Mouse (Mus musculus) left cerebral cortex, postnatal 14 days (tissue): Measurements from ENCODE around the gene Lcn5. TPM values are rescaled to one million over a fixed set of nuclear protein-coding genes. Genes with fewer than 3 reads are reported as not detected.

Experiments used
- DNase-seq, 2 experiments: peaks; one replicate each; pipeline ENCODE4 v3.0.0; 2021 to 2022; ENCODE audit warnings: low spot score in 2 of 2, mixed read lengths in 1 of 2
- intact Hi-C: fragments of 180-260 bp; cut with DNase I; formaldehyde crosslinking; loops from one replicate; pipeline ENCODE4 v1.15.1; 2025
- long read RNA-seq, 2 experiments: library from polyadenylated mRNA; stranded (forward); transcript quantifications; one replicate each; pipeline ENCODE4 v2.0.0; 2021
- total RNA-seq, 2 experiments: library from RNA; stranded (reverse); gene quantifications; 2 replicates each; pipeline ENCODE4 v1.2.3; 2021

The Lcn5 gene
- not detected for total RNA-seq
- long read RNA-seq, experiment 1, result 0 reads
- long read RNA-seq, experiment 2, result 0 reads

DNA sequence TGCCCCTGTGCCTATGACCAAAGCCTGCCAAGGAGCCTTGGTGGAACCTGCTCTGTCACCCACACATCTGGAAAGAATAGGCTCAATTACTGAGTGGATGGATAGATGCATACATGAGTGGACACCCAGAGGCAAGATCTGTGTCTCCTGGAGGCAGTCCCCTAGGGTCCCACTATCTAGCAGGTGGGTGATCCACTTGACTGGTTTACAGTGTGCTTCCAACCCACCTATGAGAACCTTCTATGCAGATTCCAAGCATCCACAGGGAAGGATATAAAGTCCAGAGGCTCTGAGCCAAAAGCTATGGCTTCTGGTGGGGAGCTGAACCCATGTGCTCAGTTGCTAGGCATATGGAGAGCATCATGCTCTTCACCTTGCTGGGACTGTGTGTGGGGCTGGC lies at the start of gene Lcn5:
Lcn5 (plus strand) TSS at position 301 of the 400 bp plus-strand sequence.
- intact Hi-C loops, result no loop called here
- DNase-seq, result no peak

DNA sequence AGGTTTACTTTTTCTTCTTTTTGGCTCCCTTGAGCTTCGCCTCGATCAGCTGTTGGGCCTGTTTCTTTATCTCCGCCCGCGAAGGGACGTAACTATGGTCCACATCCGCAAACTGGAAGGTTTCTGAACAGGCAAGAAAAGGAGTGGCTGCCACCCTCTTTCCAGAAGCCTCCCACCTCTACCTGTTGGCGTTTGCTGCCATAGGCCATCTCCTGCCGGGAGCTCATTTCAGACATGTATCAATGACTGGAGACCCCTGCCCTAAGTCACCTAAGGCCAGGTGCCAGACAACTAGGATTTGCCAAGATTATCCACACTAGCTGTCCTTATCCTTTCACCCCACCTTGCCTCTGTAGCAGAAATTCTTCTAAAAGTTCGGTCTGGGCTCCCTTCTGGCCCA lies 49.1 kb upstream of the Lcn5 start:
- DNase-seq, result no peak
- intact Hi-C loops, result no loop called here

DNA sequence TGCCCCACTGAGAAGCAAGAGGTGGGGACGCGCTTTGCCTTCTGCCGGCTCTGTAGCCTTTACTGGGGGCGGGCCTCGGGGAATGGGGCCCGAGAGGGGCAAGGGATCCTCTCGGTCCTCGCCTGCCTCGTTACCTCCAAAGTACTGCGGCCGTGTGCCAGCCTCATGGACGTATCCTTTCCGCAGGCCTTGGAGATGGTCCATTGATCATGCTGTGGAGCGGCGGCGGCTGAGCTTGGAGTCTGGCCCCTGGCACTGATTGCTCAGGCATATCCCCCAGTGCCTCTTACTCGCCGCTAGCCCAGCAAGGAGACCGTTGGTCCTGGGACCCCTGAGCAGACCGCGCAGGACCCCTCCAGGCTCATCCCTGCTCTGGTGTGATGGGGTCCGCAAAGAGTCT lies 41.4 kb upstream of the Lcn5 start:
- intact Hi-C loops, result no loop called here
- no peak for DNase-seq

DNA sequence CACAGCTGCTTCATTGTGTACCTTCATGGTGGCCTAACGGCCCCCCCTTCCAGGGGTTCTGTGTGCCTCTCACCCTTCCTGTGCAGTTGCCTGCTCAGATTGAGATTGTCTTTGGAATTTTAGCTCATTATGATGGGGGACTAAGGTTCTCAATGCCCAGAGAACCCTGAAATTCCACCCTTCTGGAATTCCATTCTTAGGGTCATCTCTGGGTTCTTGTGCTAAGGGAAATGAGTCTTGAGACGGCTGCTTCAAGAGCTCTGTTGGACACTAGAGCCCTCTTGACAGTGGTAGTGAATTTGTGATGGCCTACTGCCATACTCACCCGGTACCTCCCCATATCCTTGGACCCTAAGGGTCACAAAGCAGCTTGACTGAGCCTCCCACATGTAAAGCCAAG lies 40.2 kb upstream of the Lcn5 start, which contains the start of gene Ccdc183:
Ccdc183 (minus strand) TSS at position 101 of the 400 bp plus-strand sequence.
- no peak for DNase-seq
- intact Hi-C loops, result no loop called here

DNA sequence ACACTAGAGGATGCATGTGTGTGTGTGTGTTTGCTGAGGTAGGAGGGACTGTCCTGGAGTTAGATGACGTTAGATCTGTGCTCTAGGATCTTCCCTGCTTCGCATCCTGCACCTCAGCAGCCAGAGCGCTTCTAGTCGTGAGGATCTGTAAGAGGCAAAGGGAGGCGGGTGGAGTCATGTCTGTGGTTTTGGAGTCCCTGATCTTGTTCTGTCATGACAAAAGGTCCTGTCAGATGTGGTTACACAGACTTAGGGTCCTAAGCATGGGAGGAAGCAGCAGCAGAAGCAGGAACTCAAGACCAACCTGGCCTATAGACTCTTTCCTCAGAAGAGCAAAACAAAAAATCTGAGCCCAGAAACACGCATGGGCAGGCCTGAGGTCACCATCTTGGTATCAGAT lies 37.4 kb upstream of the Lcn5 start:
- no peak for DNase-seq
- intact Hi-C loops, result no loop called here

DNA sequence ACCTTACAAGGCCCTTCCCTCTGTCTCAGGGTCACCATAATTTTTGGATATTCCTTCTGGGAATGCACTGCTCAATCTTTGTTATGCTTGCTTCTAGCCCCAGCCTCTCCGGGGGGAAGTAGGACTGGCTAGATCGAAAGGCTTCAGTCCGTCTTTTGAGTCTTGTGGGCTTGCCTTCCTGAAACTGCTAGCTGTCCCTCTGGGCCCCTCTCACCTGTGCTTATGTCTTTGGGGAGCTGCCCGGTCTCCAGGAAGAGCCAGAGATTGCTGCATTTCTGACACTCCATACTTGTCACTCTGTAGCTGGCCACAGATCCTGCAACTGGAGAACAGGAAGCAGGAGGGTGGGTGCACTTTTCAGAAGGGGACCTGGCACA lies 36.9 kb upstream of the Lcn5 start:
- no peak for DNase-seq
- intact Hi-C loops, result no loop called here

DNA sequence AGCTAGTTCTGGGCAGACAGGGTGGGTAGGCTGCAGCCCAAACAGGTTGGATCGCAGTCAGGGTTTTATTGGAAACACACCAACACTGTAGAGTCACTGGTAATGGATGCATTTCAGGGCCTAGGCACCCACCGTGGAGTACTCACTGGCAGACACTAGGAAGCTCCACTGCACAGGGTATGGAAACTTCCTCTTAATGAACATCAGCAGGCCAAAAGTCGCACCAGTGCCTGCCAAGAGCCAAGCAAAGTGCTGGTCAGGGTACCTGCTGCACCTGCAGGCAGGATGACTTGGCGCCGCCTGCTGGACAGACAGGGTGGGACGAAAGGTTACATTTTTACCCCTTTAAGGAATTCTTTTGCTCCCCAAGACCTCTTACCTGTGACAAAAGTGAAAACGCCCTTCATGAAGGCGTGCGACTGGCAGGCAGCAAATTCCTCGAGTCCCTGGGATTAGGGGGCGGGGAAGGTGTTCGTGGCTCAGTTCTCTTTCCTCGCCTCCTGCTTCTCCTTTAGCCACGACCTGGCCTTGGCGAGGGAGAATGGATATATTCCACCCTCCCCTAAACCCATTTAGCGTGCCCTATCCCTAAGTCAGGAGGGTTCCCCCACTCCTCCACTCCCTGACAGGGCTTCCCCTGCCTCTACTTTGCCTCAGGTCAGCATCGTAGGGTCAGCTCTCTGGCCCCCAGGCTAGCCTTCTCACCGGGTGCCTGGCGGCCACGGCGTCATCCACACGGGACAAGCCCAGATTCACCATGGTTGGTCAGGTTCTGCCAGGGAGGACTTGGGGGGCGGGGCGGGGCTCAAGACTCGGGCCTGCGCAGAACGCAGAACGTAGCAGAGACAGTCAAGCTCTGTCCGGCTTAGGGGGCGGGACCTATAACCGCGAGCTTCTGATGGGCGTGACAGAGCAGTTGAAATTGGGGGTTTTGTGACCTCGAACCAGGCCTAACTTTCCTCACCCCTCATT lies 36.2 kb upstream of the Lcn5 start, which contains the start of gene Tmem141:
Tmem141 (minus strand) TSS at position 777 of the 972 bp plus-strand sequence.
- DNase-seq, result peak; percentile 85 to 89
- intact Hi-C loops, result no loop called here

DNA sequence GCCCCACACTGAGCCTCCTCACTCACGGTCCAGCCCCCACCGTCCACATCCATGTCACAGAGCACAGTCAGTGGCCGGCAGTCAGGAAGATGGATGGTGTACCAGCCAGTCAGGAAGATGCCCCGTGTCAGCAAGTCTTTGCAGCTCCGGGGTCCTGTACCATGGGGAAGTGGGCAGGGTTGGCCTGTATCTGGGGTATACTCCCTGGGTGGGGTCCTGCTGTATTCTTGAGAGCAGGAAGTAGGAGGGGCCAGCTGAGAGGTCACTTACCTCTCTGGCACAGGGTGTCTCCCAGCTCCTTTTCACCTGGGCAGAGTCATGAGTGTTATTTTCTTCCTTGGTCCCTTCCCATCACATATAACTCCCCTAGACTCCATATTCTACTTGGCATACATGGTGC lies 31.8 kb upstream of the Lcn5 start:
- intact Hi-C loops, result no loop called here

DNA sequence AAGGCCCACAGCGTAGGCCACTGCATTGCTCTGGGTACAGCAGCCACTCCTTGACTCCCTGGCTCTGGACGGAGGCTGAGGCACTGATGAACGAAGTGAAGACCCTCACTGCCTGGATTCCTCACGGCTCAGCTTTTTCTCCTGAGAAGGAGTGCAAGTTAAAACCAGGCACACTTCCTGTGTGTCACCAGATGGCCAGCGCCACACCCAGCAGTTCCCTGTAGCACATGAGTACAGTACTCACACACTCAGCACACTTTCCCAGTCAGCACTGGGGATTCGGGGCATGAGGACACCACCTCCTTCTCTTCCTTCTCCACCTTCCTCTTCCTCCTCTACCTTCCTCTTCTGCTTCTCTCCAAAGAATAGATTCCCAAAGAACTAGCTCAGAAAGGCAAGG lies 29.9 kb upstream of the Lcn5 start, which contains the start of gene Fcna:
Fcna (minus strand) TSS at position 220 of the 400 bp plus-strand sequence.
- intact Hi-C loops, result no loop called here
- no peak for DNase-seq

More for the DNA sequence above, 31.8 kb upstream of the Lcn5 start:
- DNase-seq, result no peak

DNA sequence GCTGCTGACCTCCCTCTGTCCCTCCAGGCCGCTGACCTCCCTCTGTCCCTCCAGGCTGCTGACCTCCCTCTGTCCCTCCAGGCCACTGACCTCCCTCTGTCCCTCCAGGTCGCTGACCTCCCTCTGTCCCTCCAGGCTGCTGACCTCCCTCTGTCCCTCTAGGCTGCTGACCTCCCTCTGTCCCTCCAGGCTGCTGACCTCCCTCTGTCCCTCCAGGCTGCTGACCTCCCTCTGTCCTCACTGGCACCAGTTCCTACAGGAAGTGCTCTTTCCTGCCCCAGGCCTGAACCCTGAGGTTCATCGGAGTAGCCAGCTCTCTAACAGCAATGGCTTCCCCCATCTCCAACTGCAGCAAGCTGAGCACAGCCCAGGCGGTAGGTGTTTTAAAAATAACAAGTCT lies 29.0 kb upstream of the Lcn5 start:
- DNase-seq, result no peak
- intact Hi-C loops, result no loop called here

DNA sequence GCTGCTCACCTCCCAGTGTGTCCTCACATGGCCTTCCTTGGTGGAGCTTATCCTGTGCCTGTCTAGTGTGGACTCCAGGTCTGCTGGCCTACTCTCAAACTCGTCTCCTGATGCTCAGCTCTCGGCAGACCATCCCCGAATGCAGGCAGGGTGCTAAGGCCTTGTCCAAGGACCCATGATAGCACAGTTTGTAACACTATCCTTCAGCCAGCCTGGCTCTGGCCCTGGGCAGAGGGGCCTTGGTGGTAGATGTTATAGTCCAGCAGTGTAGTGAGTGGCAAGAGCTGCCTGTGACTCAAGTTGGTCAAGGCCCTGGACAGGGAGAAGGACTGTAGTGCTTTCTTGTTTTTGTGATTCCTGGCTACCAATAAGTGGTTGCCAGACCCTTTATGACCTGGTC lies 24.1 kb upstream of the Lcn5 start:
- intact Hi-C loops, result no loop called here
- no peak for DNase-seq

DNA sequence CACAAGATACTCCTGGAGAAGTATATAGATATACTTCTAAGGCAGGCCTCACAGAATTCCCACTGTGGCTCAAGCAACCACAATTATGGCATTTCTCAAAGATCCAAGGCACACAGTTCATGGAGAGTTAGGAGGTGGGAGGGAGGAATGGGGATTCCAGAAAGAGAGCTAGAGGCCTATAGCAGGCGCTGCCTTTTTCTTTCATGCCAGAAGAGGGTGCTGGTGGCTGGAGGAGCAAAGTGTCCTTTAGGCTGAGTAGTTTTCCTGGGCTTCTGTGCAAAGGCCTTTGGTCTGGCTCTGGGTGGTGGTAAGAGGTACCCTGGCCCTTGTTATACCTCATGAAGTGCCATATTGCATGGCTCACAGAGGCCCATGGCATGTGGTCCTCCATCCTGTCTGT lies 23.7 kb upstream of the Lcn5 start:
- intact Hi-C loops, result no loop called here

DNA sequence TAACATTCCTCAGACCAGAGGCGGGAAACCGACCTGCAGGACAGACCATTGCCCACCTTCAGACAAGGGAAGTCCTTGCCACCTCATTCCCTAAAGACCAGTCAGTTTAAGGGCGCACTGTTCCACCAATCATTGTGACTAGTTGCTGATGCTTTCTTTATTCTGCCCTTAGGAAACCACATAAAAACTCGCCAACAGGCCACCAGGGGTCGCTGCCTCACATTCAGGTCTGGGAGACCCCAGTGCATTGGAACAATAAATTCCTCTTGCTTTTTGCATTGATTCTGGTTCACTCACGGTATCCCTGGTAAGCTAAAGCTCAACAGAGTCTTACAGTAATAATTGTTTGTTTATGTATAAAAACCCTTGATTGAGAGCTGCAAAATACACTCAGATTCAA lies 17.9 kb upstream of the Lcn5 start:
- DNase-seq, result peak; percentile 40 to 63

More for the DNA sequence above, 23.7 kb upstream of the Lcn5 start:
- DNase-seq, result no peak

DNA sequence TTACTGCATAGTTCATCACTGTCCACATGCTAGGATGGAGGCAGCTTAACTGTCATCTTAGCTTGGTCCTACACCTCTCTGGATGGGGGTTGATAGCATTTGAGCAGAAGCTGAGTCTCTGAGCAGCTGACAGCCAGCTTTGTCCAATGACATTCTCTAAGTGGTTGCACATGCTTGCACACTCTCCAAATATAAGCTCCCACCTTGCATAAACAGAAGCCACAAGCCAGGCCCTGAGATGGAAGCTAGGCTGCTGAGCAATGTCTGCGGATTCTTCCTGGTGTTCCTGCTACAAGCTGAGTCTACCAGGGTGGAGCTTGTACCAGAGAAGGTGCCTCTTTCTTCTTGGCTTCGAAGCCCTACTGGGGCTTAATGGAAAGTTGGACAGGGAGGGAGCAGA lies 4.8 kb upstream of the Lcn5 start, which contains the start of gene Lcn8:
Lcn8 (plus strand) TSS at position 219 of the 400 bp plus-strand sequence.
- intact Hi-C loops, result no loop called here

More for the DNA sequence above, 17.9 kb upstream of the Lcn5 start:
- intact Hi-C loops, result no loop called here

DNA sequence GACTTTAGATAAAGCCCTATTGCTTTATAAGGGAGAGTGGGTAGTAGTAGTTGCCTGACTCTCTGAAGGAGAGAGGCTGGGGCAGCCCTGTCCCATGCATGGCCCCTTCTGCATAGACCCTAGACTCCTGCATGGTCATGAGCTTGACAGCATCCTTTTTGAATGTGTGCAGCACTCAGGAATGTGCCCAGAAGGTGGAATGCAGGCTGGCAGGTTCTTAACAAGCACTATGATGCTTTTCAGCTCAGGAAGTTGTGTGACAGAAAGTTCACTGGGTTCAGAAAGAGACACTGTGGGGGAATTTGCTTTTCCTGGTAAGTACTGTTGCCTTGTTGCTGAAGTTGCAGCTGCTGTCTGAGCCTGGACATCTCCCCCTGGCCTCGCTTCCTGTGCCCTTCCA lies 3.2 kb upstream of the Lcn5 start:
- no peak for DNase-seq
- intact Hi-C loops, result no loop called here

More for the DNA sequence above, 4.8 kb upstream of the Lcn5 start, which contains the start of gene Lcn8:
- no peak for DNase-seq

DNA sequence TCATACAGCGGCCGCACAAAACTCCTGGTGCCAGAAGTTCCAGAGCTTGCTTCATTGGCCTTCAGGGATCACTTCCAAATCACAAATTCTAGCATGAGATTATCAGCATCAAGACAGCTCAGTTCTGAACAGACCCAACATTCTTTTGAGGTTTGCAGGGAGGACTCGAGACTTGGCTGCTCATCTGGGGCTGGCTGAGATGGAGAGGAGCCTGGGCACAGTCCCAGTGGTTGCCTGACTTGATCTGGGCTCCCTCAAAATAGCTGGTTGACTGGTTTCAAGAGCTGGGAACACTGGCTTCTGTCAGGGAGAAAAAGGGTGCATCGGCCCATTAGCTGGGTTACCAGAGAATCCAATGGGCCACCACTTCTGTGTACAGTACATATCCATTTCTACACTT lies 1.1 kb upstream of the Lcn5 start:
- intact Hi-C loops, result no loop called here
- DNase-seq, result peak; percentile 12 to 20

DNA sequence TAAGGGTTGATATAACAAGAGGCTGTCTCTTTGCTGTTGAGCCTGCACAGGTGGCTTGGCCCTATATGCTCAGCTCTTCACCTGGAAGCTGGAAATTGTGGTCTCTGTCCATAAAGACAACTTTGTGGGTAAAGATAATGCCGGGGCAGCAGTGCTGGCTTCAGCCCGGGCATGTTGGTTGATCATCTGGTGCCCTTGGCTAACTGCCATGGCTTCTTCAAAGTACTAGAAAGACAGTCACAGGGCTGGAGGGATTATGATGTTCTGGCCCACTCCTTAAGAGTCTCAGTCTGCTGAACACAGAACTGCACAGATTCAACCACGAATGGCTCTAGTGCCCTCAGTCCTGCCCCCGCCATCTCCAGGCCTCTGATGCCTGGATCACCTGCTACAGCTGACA lies 506 bp upstream of the Lcn5 start:
- DNase-seq, result no peak
- intact Hi-C loops, result no loop called here

DNA sequence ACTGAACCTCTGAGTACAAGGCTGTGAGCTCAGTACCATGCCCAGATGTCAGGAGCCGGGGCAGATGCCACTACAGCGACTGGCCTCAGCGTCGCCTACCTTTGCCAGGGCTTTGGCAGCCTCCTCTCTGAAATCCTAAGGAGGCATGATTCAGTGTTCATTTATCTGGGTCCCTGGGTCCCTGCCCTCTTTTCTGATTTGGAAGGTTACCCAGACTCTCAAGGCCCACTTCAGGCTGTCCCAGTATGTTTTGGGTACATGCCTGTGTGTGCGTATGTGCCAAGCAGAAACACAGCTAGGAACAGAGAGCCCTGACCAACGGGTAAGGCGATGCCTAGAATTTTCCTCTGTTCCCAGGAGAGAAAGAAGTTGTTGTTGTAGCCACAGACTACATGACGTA lies 2.5 kb downstream of the Lcn5 start:
- intact Hi-C loops, result no loop called here
- DNase-seq, result no peak

DNA sequence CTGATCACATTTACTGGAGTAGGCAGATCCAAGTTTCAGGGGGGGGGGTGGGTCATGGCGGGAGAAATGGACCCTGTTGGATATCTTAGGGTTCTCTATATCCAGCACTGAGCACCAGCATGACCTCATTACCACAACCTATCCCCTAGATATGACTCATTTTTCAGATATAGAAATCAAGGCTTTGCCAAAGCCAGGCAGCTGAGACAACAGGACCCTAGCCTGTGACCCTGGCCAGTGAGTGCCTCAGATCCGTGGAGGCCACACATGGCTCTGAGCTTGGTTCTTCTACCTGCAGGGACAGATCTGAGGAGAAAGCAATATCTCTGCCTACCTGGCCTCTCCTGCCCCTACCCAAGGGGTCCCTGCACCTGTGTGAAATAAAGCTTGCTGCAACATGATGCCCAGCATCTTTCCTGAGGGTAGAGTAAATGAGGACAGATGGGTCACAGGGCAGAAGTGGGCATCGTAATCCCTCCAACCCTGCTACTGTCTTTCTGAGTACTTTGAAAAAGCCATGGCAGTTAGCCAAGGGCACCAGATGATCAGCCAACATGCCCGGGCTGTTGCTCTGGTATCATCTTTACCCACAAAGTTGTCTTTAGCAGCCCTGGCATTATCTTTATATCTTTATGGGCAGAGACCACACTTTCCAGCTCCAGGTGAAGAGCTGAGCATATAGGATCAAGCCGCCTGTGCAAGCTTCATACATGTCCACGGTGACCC lies 3.7 kb downstream of the Lcn5 start:
- intact Hi-C loops, result no loop called here
- no peak for DNase-seq

DNA sequence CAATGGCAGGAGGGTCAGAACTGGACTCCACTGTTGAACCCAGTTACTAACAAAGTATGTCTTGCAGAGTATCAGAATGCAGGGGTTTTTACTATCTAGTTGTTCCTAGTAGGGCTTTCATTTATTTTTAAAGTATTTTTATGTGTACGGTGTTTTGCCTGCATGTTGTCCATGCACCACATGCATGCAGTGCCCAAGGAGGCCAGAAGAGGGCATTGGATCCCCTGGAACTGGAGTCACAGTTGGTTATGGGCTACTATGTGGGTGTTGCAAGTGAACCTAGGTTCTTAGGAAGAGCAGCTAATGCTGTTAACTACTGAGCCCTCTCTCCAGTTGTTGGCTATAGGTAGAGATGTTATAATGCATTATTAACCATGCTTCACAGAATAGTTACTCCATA lies 5.8 kb downstream of the Lcn5 start:
- DNase-seq, result peak; percentile 52 to 62
- intact Hi-C loops, result no loop called here
